Mouse (Mus musculus) mouse embryonic stem cell (cell line): ENCODE data around the gene Snx21.

Experiments used
- in situ Hi-C, 2 experiments: fragments of 300-500 bp; cut with MboI; formaldehyde crosslinking; loops; 1 replicate in 1 of 2; 3 replicates in 1 of 2; pipeline ENCODE4 v1.14.3; 2019 to 2020; ENCODE audit warnings: low sequenced_read_pairs in 2 of 2, low pct_unique_long_range_greater_than_20kb in 1 of 2, mixed read lengths in 1 of 2; ENCODE audit not compliant: unreplicated experiment in 1 of 2

The Snx21 gene

DNA sequence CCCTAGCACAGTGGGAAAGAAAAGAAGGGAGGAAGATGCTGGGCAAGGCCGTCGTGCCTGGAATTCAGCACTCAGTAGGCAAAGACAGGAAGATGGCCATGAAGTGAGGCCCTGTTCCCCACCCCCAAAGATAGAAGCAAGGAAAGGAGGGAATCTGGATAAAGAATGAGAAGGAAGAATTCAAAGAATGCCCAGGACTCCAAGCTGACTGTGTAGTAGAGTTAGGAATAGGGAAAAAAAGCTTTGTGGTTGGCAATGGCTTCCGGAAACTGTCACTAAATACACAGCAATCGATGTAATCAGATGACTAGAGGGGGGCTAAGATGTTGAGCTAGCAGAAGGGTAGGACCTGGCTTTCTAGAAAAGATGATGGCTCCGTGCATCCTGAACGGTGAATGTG lies 31.6 kb downstream of the Snx21 start:
- in situ Hi-C loops = no loop called here

DNA sequence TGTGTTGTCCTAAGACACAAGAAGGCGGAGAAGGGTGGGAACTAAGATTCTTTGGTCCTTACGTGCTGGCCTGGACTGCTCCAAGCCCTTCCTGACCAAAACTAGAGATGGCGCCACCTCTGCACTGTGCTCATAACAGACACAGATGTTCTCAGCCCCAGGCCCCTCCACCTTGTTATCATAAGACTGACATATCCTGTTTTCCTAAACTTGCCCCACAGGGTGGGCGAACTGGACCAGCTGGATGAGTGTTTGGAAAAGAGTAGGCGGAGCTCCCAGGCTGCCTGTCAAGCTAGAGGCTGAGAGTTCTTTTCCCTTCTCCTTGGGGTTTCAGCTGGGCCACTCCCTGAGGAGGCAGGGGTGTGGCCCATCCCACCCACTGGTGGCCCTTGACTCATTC lies 32.1 kb downstream of the Snx21 start:
- in situ Hi-C loops = no loop called here

DNA sequence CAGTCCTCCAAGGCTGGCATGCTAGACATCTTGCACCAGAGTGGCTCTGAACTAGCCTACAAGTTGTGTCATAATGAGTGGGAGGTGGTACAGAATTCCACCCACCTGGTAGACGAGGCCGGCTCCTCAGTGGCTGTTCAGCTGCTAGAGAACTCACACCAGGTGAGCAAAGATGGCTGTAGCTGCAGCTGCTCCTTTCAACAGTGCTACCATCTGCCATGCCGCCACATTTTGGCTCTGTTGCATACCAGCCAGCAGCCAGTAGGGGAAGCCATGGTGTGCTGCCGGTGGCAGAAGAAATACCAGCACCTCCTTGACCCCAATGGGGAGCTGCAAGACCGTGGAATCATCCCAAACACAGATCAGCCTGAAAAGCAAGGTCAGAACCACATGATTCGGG lies 35.4 kb downstream of the Snx21 start:
- in situ Hi-C loops = no loop called here

DNA sequence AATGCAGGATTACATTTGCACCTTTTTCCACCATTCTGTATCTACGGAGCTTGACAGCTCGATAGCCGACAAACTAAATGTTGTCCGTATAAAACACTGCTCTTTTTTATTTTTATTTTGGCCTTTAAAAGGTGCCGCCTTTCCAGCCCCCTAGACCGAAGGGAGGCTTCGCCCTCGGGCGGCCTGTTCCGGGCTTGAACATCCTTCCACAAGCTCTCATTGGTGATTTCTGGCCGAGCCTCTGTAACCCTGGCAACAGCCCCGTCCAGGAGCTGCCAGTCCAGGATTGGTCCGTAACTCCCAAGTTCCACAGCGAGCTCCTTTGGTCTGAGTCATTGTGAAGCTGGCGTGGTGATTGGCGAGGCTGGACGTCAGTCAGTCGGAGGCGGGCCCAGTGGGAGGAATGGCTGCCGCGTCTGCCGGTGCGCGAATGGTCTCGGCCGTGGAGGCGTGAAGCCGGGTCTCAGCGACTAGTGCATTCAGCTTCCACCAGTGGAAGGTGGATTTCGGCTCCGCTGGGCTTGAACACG lies 37.1 kb downstream of the Snx21 start, which contains the start of gene Zswim1:
TSS of gene Zswim1 (plus strand) at position 51 of the 530 bp plus-strand sequence.
- in situ Hi-C loops = no loop called here

DNA sequence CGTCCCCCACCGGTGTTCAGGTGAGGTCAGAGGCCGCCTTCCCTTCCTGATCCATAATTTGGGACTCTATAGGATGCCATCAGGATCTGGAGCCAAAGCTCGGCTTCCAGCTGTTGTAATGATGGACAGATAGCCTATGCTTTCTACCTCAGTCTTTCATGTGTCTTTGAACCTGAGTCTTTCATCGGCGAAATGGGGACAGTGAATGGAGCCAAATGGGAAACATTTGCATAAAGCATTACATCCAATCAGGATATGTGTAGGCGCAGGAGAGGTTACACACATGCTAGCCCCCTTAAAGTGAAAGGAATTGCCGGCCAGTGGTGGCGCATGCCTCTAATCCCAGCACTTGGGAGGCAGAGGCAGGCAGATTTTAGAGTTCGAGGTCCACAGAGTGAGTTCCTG lies 37.6 kb downstream of the Snx21 start:
- in situ Hi-C loops = no loop called here

DNA sequence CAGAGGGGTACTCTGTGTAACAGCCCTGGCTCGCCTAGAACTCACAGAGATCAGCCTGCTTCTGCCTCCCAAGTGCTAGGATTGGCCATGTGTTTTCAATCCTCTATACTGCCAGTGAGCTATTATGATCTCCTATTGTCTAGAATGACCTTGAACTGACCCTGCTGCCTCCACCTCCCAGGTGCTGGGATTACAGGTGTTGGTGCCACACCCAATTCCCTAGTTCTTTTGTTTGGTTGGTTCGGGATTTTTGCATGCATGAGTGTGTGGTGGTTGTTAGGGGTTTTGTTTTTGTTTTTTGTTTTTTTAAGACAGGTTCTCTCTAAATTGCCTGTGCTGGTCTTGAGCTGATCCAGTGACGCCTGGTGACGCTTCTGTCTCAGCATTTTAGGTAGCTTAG lies 38.3 kb downstream of the Snx21 start:
- in situ Hi-C loops = no loop called here

DNA sequence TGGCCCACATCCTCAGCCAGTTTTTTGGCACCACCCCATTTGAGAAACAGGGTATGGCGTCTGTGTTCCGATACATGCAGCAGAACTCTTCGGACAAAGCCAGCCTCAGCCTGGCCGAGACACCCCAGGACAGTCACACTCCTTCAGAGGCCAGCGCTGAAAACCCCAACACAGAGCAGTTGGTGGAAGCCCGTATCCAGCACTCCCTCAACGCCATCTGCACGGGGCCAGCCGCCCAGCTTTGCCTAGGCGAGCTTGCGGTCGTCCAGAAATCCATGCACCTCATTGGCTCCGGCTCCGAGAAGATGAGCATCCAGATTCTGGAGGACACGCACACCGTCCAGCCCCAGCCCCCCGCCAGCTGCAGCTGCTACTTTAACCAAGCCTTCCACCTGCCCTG lies 39.9 kb downstream of the Snx21 start:
- in situ Hi-C loops = no loop called here

DNA sequence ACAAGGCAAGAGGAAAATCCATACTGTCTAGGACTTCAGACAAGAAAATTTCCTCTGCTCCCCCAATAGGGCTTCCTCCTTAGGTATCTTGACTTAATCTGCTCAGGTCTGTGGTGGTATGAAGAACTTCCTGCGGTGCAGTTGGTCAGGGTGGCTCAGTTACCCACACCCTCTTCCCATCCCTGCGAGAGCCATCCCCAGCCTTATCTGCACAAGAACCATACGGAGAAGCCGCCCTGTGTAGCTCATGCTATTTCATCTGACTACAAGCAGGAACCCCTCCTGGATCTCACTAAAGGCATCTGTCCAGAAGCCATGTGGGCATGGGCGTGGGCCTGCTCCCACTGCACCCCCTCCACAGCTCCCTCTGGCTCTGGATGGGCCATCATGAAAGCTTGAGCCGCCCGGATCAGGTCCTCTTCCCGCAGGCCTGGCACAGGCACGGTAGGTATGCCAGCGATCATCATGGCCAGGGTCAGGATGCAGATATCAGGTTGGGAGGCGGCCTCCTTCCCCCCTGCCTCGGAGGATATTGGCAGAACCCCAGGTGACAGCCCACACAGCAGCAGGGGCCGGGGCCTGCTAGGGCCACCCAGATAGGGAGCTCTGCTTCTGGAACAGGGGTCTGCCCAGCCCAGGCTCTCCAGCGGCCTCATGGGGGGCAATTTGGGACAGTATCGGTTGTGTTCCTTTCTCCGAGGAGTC lies 41.7 kb downstream of the Snx21 start:
- in situ Hi-C loops = no loop called here

DNA sequence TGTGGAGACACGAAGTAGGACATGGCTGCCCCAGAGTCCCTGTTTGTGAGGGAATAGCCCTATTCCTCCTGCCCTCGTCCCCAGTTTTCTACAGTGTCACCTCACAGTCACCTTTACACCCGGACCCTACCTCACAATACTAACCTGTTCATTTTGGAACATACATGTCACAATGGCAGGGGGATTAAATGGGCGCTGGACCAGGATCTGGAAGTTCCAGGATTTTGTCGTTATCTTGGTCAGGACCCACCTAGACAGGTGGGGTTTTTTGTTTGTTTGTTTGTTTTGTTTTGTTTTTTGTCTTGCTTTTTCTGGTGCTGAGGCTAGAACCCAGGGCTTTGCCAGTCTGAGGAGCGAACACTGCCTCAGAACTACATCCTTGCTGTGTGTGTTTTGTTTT lies 42.8 kb downstream of the Snx21 start, which contains the start of gene Spata25:
TSS of gene Spata25 (minus strand) at position 101 of the 400 bp plus-strand sequence.
- in situ Hi-C loops = no loop called here

DNA sequence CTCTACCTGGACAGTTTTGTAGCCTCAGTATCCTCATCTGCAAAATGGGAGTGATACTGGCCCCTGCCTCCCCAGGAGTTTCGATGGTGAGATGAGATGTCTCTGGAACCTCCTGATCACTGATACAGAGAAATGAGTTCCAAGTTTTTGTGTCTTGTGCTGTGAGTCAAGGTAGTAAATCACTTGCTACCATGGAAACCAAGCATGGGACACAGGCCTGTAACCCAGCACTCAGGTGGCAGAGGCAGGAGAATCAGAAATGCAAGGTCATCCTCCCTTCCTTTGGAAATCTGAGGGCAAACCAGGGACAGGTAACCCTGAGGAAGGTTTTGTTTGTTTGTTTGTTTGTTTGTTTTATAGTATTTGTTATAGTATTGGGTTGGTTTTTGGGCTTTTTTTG lies 43.5 kb downstream of the Snx21 start:
- in situ Hi-C loops = no loop called here

DNA sequence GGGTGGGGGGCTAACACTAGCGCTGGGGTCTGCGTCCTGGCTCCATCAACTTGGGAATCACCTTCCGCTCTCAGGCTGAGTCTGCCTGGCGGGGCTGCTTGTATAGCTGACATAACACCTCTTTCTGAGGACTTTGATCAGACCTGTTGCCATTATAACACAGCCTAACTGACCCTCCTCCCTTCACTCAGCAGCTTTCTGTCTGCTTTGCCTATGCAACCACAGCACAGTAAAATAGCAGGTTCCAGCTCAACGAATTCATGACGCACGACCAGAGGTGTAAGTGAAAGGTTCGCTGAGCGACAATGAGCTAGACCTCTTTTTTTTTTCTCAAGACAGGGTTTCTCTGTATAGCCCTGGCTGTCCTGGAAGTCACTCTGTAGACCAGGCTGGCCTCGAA lies 45.4 kb downstream of the Snx21 start:
- in situ Hi-C loops = no loop called here

DNA sequence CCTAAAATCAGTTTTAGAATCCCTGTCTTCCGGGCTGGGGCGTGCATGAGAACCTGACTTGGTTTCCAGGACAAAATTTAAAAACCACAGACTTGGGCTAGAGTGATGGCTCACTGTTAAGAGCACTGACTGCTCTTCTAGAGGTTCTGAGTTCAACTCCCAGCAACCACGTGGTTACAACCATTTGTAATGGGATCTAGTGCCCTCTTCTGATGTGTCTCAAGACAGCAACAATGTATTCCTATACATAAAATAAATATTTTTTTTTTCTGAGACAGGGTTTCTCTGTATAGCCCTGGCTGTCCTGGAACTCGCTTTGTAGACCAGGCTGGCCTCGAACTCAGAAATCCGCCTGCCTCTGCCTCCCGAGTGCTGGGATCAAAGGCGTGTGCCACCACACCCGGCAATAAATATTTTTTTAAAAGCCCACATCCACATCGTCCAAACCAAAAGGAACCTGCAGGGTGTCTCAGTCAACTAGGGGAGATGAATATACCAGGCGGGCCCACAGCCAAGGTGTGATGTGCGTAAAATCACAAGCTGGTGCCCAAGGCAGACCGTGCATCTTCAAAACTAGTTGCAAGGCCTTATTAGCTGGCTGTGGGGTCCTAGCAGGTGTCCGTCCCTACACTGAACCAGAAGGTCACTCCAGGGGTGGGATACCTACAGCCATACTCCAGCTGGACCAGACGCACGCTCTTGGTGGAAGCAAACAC lies 46.6 kb downstream of the Snx21 start:
- in situ Hi-C loops = no loop called here

DNA sequence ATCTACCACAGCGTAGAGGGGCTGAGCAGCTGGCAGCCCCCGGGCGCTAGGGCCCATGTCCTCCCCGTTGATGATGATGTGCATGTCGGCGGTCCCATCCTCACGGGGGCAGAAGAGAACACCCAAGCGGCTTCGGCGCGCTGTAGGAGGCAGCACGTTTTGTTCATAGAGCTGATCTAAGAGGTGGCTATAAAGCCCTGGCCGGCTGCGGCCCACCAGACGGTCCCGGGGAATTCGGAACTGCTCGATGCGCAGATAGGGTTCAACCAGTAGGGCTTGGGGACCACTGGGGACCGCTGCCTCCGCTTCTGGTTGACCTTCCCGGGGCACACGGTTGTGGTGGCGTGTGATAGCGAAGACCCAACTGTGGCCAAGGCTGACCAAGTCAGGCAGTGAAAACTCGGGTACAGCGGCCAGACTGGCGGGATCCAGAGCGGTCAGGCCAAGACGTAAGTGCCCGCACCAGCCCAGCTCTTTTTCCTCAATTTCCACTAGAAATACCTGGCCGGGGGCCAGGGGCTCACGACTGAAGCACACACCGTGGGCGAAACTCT lies 47.2 kb downstream of the Snx21 start, which contains the start of gene Ctsa:
TSS of gene Ctsa (plus strand) at position 126 of the 554 bp plus-strand sequence.
- in situ Hi-C loops = no loop called here

DNA sequence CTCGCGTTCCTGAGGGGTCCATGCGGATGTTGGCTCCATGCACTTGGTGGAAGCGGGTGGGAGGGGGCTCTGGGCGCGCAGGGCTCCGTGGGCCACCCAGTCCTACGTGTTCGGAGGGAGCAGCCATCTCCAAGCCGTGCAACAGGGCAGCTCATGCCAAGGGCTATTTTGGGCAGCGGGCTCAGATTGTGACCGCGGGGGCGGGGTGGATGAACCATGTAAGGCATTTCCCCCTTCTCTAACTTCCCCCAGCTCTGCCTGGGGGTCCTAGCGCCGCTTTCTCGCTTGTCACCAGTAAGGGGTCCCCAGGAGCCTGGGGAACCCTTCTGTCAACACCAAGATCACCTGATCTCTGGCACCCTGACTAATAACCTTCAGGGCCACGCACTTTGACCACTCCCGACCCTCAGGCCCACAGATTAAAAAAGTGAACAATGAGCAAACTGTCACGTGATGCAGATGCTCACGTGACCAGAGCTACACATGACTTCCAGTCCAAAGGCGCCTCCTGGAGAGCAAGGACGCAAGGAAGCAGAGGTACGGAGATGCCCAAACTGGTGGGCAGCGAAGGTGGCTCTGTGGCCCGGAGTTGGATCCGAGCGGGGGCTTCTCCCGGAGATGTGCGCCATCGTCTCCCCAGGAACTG lies 47.8 kb downstream of the Snx21 start, which contains the start of gene Neurl2:
TSS of gene Neurl2 (minus strand) at position 143 of the 646 bp plus-strand sequence.
- in situ Hi-C loops = no loop called here

DNA sequence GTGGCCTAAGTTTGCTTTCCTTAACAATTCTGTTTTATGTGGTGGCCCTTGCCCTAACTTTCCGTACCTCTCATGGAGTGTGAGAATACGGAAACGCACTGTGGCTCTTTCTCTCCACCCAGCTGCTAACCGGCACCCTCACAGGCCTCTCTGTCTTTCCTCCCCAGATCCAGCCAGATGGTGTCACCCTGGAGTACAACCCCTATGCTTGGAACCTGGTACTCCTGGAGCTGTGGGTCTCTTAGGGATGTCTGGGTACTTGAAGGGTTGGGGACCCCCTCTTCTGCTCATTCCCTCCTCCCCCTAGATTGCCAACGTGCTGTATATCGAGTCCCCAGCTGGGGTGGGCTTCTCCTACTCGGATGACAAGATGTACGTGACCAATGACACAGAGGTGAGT lies 48.9 kb downstream of the Snx21 start:
- in situ Hi-C loops = no loop called here

DNA sequence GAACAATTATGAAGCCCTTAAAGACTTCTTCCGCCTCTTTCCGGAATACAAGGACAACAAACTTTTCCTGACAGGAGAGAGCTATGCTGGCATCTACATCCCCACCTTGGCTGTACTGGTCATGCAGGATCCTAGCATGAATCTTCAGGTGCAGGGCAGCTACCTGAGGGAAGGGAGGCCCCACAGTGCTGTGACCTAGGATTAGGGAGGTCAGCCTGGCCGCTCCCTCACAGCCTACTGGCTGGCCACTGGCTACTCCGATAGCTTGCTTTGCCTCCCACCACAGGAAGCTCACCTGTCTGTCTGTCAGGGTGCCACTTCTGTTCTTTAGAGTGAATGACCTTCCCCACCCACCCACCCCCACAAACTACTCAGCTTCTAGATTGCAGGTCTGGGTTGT lies 49.5 kb downstream of the Snx21 start:
- in situ Hi-C loops = no loop called here
